Mouse (Mus musculus) thymus, postnatal 36 days (tissue): ENCODE results near the gene Plekhn1.

Experiments
- DNase-seq, 2 experiments: peaks; one replicate each; pipeline ENCODE4 v3.0.0; 2022; ENCODE audit warnings: mixed read lengths in 2 of 2

The Plekhn1 gene

DNA sequence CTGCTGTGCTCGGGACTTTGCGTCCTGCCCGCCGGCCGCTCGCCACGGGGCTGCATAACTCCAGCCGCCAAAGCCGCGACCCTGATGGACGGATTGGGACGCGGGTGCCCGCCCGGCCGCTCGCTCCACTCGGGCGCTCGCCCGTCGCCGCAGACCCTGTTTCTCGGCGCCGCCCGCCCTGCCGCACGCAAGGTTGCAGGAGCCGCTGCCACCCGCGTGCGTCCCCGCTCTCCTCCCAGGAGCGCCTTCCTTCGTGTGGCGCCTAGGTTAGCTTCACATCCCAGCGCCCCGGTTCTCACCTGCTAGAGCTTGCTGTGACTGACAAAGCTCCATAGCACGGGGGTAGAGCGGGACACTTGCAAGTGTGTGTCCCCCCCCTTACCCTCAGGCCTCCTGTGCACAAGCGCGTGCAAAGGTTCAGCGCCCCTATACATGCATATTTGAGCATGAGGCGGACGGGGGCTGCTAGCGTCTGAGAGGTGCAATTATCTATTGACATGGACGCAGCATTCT, at the start of gene Plekhn1:
Gene Plekhn1 (minus strand): TSS at position 157 of the 513 bp plus-strand sequence.
- peak; percentile 77 to 80 for DNase-seq

DNA sequence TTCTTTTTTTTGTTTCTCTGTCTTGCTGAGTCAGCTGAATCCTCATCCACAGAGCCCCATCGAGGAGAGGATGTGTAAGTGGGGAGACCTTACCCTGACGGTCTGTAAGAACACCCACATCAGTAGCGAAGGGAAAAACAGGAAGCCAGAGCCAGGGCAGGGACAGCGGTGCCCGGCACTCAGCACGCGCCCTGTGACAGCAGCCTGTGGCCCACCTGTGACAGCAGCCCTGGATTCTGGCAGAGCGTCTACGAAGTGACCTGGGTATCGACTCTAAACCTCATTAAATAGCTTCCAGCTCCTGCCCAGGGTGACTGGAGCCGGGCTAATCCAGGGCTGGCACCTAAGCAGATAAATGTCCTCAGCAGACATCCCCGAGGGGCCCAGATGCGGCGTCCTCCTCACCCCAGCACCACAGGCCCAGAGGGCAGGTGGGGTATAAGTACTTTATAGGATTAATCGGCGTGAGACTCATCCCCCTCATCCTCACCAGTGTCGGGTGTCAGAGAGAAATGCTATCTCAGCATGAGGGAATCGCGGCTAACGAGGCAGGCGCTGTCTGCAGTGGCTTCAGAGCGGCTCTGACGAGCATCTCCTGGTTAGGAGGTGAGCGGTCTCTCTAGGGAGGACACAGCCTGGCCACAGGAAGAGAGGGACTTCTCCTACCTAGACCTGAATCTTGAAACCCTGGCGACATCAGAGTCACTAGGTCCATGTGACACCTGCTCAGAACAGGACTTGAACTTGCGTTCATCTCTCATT, 20.6 kb upstream of the Plekhn1 start, which contains the start of gene Samd11:
Gene Samd11 (minus strand): TSS at position 580 of the 762 bp plus-strand sequence.
- no peak for DNase-seq

DNA sequence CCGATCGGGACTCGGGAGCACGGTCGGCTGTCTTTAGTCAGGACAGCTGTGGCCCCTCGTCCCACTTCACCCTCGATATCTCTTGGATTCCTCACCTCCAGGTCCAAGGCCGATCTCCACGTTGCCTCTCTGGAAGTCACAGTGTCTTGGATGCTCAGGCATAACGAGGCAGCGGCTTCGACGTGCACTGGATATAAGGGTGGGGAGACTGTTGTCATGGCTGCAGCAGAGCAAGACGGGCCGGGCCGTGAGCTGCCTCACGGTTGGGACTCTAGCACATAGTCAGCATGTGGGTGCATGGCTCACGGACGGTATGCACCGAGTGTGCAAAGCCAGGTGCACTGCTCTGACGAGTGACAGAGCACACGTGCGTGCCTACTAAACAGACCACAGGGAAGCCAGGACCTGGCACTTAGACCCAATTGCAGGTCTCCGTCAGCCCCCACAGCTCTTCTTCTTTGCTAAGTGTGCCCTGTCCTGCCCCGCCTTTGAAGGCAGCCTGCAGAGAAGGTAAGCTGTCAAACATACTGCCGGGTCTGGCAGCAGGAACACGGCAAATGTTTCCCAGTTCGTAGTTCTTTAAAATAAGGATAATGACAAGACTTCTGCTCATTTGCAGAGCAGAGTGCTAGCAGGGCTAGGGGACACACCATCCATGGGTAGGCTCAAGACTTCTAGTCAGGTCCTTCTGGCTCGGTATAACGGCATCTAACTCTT, 19.9 kb upstream of the Plekhn1 start:
- no peak for DNase-seq

DNA sequence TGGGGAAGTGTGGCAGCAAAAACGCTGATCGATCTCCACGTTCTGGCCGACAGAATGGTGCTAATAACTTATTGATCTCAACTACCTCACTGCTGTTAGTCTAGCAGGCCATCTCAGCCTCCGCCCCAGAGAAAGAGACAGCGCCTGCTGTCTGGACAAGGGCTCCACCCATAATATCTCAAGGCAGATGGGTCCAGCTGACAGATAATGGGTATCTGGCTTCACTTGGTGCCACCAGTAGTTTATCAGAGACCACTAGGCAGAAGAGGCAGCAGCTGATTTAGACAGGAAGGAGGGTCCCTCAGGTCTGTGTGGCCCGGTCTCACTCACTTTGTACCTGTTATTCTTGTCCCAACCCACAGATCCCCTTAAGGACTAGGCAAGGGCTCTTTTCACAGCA, 18.4 kb upstream of the Plekhn1 start:
- no peak for DNase-seq

DNA sequence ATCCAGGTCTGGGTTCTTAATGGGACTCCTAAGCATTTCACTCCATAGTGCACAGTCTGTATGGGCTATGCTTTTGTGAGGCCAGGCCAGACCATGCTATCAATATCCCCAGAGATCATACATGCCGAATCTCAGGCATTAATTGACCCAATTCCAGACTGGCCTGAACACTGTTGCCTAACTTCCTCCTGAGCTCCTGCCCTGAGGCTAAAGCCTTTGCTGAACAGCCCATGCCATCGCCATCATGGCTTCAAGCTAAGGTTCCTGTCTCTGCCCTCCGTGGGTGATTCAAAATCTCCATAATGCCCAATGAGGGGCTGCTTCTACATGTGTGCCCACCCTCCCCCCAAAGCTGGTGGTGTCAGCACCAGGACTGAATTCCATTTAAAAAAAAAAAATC, 18.0 kb upstream of the Plekhn1 start:
- DNase-seq, result no peak

DNA sequence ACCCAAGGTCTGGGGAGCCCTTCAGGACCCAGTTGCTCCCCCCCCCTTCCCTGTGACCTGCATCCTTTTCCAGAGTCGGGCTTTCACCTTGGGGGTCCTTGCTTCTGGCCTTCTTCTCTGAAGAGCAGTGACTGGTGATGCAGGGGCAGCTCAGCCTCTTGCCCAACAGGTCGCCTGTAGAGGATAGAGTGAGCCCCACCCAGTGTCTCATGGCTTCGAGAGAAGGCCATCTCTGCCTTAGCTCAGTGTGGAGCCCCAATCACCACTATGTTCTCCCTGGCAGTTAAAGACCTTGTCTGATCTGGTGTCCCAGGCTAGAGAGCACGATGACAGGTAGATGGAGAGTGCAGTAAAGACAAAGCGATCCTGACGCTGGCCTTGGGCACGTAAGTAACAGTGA, 17.5 kb upstream of the Plekhn1 start:
- DNase-seq, result no peak

DNA sequence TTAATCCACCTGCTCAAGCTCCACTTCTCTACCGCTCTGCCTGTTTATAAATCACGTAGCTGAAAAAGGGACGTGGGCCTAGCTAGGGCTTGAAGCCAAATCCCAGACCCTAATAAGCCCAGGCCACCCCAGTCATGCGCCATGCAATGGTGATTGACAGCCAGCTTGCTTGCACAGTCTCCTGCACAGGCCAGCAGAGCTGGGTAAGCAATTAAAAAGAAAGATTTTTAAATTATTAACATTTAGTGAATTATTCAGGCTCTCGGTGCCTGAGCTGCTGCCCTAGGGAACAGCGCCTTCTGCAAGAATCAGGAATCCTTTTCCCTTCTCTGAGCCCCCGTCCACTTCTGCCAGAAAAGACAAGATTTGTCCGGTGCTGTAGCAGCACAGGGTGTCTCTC, 16.4 kb upstream of the Plekhn1 start:
- no peak for DNase-seq

DNA sequence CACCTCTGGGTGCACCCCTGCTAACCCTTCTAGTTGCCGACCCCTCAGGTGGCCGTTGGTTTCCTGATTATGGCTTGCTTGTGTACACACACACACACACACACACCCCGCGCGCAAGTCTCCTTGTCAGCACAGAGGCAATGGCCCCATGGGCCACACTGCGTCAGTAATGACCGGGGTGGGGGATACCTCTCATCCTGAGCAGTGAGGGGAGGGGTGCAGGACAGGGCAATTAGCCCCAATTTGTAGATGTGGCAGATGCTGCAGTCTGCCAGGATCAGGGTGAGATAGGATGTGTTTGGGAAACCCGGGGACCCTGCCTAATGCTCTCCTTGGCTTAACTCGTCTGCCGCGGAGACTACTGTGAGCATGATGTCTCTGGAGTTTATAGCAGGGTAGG, 14.9 kb upstream of the Plekhn1 start:
- DNase-seq, result no peak

DNA sequence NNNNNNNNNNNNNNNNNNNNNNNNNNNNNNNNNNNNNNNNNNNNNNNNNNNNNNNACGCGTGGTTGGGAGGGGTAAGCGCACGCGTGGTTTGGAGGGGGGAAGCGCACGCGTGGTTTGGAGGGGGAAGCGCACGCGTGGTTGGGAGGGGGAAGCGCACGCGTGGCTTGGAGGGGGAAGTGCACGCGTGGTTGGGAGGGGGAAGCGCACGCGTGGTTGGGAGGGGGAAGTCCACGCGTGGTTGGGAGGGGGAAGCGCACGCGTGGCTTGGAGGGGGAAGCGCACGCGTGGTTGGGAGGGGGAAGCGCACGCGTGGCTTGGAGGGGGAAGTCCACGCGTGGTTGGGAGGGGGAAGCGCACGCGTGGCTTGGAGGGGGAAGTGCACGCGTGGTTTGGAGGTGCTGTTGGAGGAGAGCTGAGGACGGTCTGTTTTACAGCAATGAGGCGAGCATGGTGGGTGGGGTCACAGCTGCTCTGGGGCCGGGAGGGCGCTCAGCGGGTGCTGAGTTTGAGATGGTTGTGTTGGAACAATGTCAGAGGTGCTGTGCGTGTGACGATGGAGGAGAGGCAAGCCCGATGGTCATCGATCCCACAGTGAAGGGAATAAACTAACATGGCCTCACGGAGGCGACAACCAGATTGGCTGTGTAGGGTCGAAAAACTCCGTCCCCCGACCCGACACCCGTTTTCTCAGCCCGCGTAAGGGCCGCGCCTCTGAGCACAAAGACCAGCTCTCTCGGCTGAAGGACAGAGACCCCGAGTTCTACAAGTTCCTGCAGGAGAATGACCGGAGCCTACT, 2.2 kb upstream of the Plekhn1 start:
- DNase-seq, result peak in 1 of 2 experiments; percentile 37

DNA sequence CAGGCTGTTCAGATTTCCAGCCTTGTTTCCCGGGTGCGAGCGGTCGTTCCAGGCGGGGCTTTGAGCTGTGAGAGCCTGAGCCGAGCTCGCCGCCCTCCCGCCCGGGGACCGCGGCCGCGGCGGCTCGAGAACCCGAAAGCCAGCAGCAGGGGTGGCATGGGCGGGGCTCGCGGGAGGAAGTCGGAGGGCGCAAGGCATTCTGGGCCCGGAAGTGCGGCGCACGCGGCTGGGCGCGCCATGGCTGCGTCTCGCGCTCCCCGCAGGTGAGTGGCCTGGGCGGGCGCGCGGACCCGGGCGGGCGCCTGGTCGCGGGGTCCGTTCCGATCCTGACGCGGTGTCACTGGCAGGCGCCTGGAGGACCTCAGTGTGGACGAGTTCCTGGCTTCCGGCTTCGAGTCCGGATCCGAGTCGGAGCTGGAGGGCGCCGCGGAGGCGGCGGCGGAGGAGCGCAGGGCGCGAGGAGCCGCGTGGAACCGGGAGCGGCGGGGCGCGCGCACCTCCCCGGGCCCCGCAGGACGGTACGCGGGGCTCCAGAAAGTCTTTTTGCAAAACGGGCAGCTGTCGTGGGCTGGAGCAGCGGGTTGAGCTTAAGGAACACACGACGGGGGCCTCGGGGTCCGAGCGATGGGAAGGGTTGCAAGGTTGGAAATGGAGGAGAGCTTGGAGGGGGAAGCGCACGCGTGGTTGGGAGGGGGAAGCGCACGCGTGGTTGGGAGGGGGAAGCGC, 1.3 kb upstream of the Plekhn1 start, which contains the start of gene Noc2l:
Gene Noc2l (plus strand): TSS at position 203 of the 726 bp plus-strand sequence.
- DNase-seq, result peak; percentile 89 to 92

DNA sequence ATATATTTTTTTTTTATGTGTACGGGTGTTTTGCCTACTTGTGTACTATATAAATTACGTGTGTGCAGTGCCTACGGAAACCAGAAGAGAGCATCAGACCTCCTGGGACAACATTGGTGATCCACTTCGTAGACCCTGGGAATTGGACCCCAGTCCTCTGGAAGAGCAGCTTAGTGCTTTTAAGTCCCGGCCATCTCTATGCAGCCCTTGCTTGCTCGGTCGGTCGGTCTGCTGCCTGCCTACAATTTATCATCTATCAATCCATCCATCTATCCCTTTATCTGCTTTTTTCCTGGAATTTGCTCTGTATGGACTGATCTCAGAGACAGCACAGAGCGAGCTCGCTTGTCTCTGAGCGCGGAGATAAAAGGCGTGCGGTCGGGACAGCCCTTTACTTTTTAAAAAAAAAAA, 708 bp upstream of the Plekhn1 start:
- DNase-seq, result no peak

DNA sequence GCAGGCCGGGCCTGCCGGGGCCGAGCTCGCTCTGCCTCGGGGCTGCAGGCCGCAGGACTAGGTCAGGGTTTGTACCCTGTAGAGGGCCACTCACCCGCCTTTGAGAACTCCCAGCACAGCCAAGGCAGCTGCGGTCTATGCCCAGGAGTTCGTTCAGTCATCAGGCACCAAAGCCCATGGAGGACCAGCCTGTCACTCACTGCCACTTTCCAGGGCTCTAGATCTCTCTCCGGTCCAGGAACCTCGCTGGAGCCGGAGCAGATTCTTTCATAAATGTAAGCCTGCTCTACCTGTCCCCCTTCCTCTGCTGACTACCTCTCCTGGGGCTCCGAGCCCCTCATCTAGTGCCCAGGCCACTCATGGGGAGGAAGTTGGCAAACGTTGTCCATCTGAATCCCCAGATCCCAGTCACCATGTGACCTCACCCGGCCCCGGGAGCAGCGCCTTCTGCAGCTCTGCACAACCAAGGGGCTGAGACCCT, 596 bp downstream of the Plekhn1 start:
- peak; percentile 23 to 36 for DNase-seq

DNA sequence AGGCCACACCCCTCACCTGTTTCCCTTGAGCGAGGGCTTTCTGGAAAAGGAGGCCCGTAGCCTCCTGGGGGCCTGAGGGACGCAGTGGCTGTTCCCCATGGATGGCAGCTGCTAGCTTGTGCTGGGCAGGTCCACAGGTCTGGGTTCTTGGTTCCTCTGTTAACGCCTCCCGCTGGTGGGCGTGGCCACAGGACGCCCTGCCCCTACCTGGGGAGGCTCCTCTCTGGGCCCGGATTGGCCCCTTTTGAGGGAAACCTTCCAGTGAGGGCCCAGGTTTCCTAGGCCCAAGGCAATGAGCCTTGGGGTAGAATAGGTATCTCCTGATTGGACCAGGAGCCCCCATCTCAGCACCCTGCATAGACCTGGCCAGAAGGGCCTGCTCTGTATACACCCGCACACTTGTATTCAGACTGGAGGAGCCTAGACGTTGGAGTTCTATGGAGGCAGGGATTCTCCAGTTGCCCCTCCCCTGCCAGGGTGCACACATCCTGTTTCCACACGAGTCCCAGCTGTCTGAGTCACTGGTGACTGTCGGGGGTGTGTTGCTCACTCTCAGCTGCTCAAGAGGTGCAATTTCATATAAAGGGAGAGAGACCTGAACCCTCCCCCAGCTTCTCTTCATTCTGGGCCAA, 6.1 kb downstream of the Plekhn1 start:
- no peak for DNase-seq

DNA sequence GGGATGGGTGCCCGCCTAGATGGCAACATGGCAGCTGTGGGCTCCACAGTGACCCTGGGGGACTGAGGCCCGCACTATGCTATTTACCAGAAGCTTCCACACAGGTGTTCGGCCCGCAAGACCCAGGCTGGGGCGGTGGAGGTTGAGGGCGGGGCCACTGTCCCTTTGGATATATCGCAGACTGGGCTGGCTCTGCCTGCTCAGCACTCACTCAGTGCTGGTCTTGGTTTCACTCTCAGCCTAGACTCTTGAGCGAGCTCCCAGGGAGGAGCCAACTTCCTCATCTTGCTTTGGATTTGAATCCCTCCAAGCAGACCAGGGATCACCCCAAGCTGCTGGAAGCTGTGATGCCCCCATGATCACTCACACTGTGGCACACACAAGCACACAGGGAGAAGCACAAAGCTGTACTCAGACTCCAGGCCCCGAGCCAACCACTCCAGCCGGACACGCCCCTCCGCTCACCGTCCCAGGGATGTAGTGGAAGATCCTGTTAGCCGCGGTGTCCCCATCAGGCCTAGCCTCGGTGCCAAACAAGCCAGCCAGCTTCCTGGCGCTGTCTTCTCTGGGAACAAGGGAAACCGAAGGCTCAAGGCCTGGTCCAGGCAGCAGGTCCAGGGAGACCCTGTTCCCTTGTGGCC, 6.8 kb downstream of the Plekhn1 start:
- DNase-seq, result no peak

DNA sequence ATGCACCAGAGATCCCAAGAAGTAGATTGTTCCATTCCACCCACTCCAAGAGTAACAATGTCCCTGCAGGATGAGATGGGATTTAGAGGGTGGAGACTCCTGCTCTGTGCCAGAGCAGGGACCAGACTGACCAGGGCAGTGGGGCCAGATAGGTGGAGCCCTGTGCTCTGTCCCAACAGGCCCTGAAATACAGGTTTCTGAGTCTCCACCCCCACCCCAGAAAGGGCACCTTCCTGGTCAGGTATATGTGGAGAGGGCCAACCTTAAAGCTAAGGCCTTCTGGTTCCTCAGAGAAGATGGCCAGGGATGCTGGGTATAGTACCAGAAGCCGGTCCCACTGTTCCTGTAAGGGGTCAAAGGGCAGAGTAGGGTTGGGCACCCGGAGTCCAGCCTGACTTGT, 10.4 kb downstream of the Plekhn1 start:
- no peak for DNase-seq

DNA sequence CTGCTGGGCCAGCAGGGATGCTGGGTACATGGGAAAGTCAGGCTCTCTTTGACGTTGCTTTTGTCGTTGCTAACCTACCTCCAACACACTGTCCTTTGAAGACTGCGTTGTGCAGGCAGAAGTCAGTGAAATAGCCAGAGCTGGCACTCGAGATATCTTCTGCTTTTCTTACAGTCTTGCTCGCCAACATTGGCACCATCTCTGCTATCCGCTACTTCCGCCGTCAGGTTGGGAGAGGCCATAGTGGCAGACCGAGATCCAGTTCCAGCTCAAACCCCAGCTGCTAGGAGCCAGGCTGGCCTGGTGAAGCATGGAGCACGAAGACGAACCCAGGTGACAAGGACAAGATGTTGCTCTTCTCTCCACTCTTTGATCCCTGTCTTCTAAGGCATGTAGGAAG, 14.7 kb downstream of the Plekhn1 start:
- no peak for DNase-seq

DNA sequence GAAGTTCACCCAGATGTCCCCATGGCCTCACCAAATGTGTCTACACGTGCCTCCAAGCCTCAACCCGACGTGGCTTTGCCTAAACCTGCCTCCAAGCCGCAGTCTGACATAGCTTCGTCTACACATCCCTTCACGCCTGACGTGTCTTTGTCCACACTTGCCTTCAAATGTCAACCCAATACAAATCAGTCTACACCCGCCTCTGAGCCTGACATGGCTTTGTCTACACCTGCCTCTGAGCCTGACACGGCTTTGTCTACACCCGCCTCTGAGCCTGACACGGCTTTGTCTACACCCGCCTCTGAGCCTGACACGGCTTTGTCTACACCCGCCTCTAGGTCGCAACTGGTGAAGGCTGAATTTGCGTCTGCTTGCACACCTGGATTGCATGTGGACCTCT, 16.8 kb downstream of the Plekhn1 start:
- DNase-seq, result no peak

DNA sequence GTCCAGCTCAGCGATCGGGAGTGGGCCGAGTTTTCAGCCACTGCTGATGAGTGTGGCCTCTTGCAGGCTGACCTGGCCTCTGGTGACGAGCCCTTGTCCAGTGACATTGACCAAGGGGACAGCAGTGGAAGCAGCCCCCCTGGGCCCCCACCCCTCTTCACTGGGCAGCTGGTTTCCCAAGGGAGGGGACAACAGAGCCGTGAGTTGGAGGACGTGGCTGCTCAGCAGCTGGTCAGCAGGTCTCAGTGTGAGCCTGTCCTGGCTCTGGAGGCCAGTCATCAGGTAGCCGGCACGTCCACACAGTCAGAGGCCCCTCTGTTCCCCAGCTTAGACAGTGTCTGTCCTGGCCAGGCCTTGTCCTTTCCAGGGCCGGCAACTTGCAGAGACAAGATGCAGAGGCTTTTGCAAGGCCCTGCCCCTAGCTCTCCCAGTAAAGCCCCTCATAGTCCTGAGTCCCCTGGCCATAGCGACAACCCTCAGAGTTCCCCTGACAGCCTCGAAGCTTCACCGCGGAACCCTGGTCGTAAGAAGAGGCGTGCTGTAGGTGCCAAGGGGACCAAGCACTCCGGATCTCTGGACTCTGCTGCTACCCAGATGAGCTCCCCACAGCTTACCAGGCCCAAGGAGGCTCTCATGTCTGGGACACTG, 17.5 kb downstream of the Plekhn1 start:
- no peak for DNase-seq

DNA sequence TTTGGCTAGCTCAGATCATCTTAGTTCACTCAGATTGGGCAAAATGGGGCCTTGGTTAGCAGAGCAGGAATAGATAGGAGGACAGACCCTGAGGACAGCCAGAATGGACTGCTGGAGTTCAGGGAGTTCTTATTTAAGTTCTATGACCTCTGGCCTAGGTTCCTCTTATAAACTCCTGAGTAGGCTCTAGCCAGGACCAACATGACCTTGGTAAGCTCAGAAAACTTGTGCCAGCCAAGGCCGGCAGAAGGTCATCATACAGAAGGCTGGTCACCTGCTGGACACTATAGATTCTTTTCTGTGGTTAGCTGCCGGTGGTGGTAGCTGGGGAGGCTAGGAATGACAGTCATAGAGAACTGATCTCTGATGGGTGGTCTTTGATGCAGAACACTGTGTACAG, 18.5 kb downstream of the Plekhn1 start:
- no peak for DNase-seq

DNA sequence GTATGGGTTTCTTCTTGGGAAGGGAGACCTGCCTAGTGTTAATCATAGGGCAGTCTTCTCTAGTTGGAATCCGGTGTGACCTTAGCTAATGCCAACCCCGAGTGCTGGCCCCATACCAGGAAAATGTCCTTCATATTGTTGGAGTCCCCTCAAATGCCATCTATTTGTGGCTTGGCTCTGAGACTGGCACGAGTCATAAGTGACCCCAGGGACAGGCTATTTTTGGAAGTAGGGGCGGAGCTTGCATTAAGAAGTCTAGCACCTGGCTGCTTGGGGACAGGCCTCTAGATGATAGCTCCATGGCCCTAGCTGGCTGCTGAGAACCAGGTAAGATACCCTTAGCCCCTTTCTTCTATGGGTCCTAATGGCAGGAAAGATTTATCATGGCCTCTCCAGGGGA, 19.0 kb downstream of the Plekhn1 start, which contains the start of gene Perm1:
Gene Perm1 (plus strand): TSS at position 220 of the 400 bp plus-strand sequence.
- no peak for DNase-seq

DNA sequence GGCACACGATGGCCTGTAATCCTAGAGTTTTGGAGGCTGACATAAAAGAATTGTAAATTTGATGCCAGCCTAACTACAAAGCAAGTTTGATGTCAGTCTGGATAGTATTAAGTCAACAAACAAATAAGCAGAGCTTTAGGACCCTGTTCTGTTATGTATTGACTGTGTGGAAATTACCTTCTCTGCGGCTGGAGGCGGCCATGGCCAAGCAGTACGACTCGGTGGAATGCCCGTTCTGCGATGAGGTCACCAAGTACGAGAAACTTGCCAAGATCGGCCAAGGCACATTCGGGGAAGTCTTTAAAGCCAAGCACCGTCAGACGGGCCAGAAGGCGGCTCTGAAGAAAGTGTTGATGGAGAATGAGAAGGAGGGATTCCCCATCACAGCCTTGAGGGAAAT, 21.5 kb downstream of the Plekhn1 start:
- DNase-seq, result no peak
